Mouse (Mus musculus) spleen, adult 2 months (tissue): ENCODE data around the gene B4galt1.

Experiments used
- CTCF ChIP-seq: fragments of 200-500 bp; IDR thresholded peaks from 2 replicates; pipeline ENCODE4 v1.5.1; 2011; ENCODE audit warnings: mild to moderate bottlenecking, inconsistent platforms; ENCODE audit not compliant: insufficient read depth, insufficient read length, insufficient replicate concordance; ENCODE audit errors: extremely low read depth
- POLR2A ChIP-seq: fragments of 200-500 bp; IDR thresholded peaks from 2 replicates; pipeline ENCODE4 v1.6.1; 2011; ENCODE audit warnings: low read depth, low read length, inconsistent platforms

GRCm38 (mm10) chr4:40885166-40885525 lies 31.3 kb upstream of the B4galt1 start:
- no peak for TF ChIP-seq POLR2A
- TF ChIP-seq CTCF = no peak
